Mouse (Mus musculus) kidney, adult 2 months (tissue): Measurements from ENCODE around the gene Ankib1. TPM values are rescaled to one million over a fixed set of nuclear protein-coding genes. Genes with fewer than 3 reads are reported as not detected.

Experiments
- DNase-seq: peaks from one replicate; pipeline ENCODE4 v3.0.0; 2021
- H3K27ac ChIP-seq: fragments of 200-500 bp; 2 replicates; pipeline ENCODE4 v1.5.1; 2012; ENCODE audit warnings: low read depth, low read length, control low read depth, inconsistent platforms; ENCODE audit not compliant: insufficient read depth
- H3K27me3 ChIP-seq: fragments of 200-500 bp; replicated peaks from 2 replicates; pipeline ENCODE4 v1.6.1; 2012; ENCODE audit warnings: mild to moderate bottlenecking, moderate library complexity, low read length, inconsistent platforms; ENCODE audit not compliant: control insufficient read depth, insufficient read depth
- H3K36me3 ChIP-seq: fragments of 200-500 bp; 2 replicates; pipeline ENCODE4 v1.6.1; 2012; ENCODE audit warnings: mild to moderate bottlenecking, moderate library complexity, low read length, inconsistent platforms; ENCODE audit not compliant: control insufficient read depth, insufficient read depth
- H3K4me1 ChIP-seq: fragments of 200-500 bp; 2 replicates; pipeline ENCODE4 v1.6.1; 2011; ENCODE audit warnings: low read length; ENCODE audit not compliant: control insufficient read depth, insufficient read depth
- H3K4me3 ChIP-seq: fragments of 200-500 bp; 2 replicates; pipeline ENCODE4 v1.5.1; 2011; ENCODE audit warnings: mild to moderate bottlenecking, low read depth, low read length, control low read depth; ENCODE audit not compliant: insufficient read depth
- CTCF ChIP-seq: fragments of 200-500 bp; conservative IDR thresholded peaks from 2 replicates; pipeline ENCODE4 v1.5.1; 2011; ENCODE audit warnings: low read depth, mild to moderate bottlenecking, control low read depth, low read length, moderate library complexity, mixed read lengths; ENCODE audit not compliant: insufficient read depth, insufficient read length
- POLR2A ChIP-seq: fragments of 200-500 bp; IDR thresholded peaks from one replicate; pipeline ENCODE4 v1.6.1; 2011; ENCODE audit warnings: low read depth, low read length, control low read depth
- WGBS: fragments of 180-500 bp; shearing (Covaris S2); methylation state at CpG from one replicate; pipeline ENCODE4 v1.1.7; 2018; 5-methylcytosine and 5-hydroxymethylcytosine counted together
- polyA plus RNA-seq: library from polyadenylated mRNA; depleted of rRNA; stranded (reverse); fragments of >200 nt; gene quantifications from 2 replicates; pipeline ENCODE4 v1.2.3, GENCODE M21; 2012; rRNA removed

Gene Ankib1
- 21.9 and 22.3 TPM in 2 replicates for polyA plus RNA-seq

- Histone ChIP-seq H3K27ac (peak within 1 kb of the TSS; percentile 88), H3K36me3 (no peaks in the 10 kb centered on the region), H3K4me1 (peaks cover 6% of the 10 kb centered on the region; the same call in 1 of the 2 replicates), H3K27me3 (no peaks in the 10 kb centered on the region), H3K4me3 (peak within 1 kb of the TSS; percentile 94)
- peak; percentile 94 for DNase-seq
- WGBS: under 1% methylated on average over 107 of the region's 109 CpGs
- TF ChIP-seq POLR2A (peak; percentile 11), CTCF (no peak)
These were observed at the start of gene Ankib1, which contains the start of gene Krit1 for GRCm38 (mm10) chr5:3802433-3803291. TSS of gene Ankib1 (minus strand) at chr5:3802925. TSS of gene Krit1 (plus strand) at chr5:3803184.

- no peak for DNase-seq
- H3K4me3 ChIP-seq: no peak within 1 kb of the TSS
- H3K4me1 ChIP-seq: no peaks in the 10 kb centered on the region
- no peaks in the 10 kb centered on the region; the same call in 1 of the 2 replicates for H3K36me3 ChIP-seq
- 18% methylated on average over 24 of the region's 24 CpGs for WGBS
- TF ChIP-seq POLR2A (no peak), CTCF (no peak)
- no peak within 1 kb of the TSS for H3K27ac ChIP-seq
- no peaks in the 10 kb centered on the region for H3K27me3 ChIP-seq
These were observed 42.3 kb upstream of the Ankib1 start, which contains the start of gene Lrrd1 for GRCm38 (mm10) chr5:3845026-3845425. TSS of gene Lrrd1 (plus strand) at chr5:3845173.

- peaks cover 7% of the 10 kb centered on the region for H3K36me3 ChIP-seq
- 85% methylated on average over 1 of the region's 1 CpGs for WGBS
- no peaks in the 10 kb centered on the region for H3K27me3 ChIP-seq
- no peak for DNase-seq
- H3K4me1 ChIP-seq: no peaks in the 10 kb centered on the region
- no peak overlapping the region for H3K4me3 ChIP-seq
- TF ChIP-seq POLR2A (no peak), CTCF (no peak)
- H3K27ac ChIP-seq: no peak overlapping the region
These were observed 31.4 kb upstream of the Ankib1 start for GRCm38 (mm10) chr5:3834107-3834506.

- H3K4me1 ChIP-seq: peaks cover 2% of the 10 kb centered on the region; the same call in 1 of the 2 replicates
- H3K4me3 ChIP-seq: no peak overlapping the region
- H3K27ac ChIP-seq: no peak overlapping the region
- no peak for DNase-seq
- TF ChIP-seq POLR2A: no peak
- TF ChIP-seq CTCF: no peak; the same call in 1 of the 2 replicates
- peaks cover 2% of the 10 kb centered on the region for H3K36me3 ChIP-seq
- 88% methylated on average over 1 of the region's 1 CpGs for WGBS
- H3K27me3 ChIP-seq: no peaks in the 10 kb centered on the region
These were observed 5.7 kb upstream of the Ankib1 start for GRCm38 (mm10) chr5:3808472-3808871.

- no peak for TF ChIP-seq CTCF
- TF ChIP-seq POLR2A: no peak
- Histone ChIP-seq H3K27me3 (no peaks in the 10 kb centered on the region), H3K36me3 (no peaks in the 10 kb centered on the region), H3K4me3 (peak overlapping the region; percentile 94), H3K27ac (peak overlapping the region; percentile 80), H3K4me1 (peaks cover 6% of the 10 kb centered on the region; the same call in 1 of the 2 replicates)
- DNase-seq: peak; percentile 42
- WGBS: under 1% methylated on average over 36 of the region's 36 CpGs
These were observed 804 bp upstream of the Ankib1 start for GRCm38 (mm10) chr5:3803292-3804165.

- H3K36me3 ChIP-seq: no peaks in the 10 kb centered on the region
- 5% methylated on average over 18 of the region's 18 CpGs for WGBS
- H3K4me1 ChIP-seq: peaks cover 6% of the 10 kb centered on the region; the same call in 1 of the 2 replicates
- DNase-seq: peak; percentile 72
- peak overlapping the region; percentile 88 for H3K27ac ChIP-seq
- no peaks in the 10 kb centered on the region for H3K27me3 ChIP-seq
- TF ChIP-seq CTCF: no peak
- no peak for TF ChIP-seq POLR2A
- peak overlapping the region; percentile 94 for H3K4me3 ChIP-seq
These were observed 873 bp downstream of the Ankib1 start for GRCm38 (mm10) chr5:3801672-3802432.
